Mouse (Mus musculus) kidney, adult 9 months (tissue): ENCODE results near the gene Obp1b.
"Not testable (repeated sequence)": the region's sequence is repeated elsewhere in the genome, so short reads cannot be mapped to it uniquely, and the experiment has no call there.

Source experiments
- DNase-seq: peaks from one replicate; pipeline ENCODE4 v3.0.0; 2022

Obp1b gene

DNA sequence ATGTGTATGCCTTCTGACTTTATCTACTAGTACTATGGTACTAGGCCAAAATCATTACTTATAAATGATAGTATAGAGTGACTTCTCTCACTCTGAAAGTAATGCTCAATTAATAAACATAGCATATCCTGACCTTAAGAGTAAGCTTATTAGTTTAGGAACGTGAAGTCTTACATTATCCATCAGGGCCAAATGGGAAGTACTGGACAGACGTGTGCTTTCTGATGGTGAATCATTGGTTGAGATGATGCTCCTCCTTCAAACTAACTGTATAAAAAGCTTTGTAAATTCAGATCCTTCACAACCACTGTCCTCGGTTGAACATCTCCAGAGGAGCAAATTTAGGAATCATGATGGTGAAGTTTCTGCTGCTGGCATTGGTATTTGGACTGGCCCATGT, at the start of gene Obp1b:
Gene Obp1b, plus strand, starts transcription at position 301 of the 400 bp plus-strand sequence.
- DNase-seq, result not testable (repeated sequence)

DNA sequence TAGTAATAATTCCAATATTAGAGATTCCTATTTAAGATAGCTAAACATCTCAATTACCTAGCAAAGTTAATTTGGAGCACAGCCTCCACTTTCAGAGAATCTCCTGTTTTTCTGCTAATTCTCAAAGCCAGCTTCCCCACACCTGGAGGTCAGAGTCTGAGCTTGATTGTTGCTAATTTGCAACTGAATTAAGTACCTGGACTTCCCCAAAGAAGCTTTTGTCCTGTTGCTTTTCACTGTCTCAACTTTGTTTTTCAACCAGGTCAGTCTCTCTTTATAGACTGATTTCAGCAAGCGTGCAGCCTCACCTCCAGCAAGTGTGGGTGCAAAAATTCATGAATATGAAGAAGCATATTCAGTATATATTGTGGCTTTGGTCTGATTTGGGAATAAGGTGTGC, 15.6 kb downstream of the Obp1b start:
- DNase-seq, result not testable (repeated sequence)

DNA sequence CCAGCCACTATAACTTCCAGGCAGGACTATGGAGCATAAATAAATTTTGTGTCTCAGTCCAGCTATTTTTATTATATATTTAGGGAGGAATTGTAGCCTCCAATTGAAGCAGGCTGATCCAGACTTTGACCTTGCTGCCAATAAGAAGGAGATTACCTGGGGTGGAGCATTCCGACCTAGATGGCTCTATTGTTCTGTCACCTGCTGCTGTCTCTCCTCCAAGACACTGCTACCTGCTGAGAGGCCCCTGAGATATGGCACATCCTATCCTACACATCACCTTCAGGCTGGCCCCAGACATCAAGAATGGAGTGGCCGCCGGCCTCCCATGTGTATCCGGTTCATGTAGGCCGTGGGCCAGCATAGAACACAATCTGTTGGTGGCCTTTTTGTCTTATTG, 16.3 kb downstream of the Obp1b start:
- no peak for DNase-seq
